Mouse (Mus musculus) 416B (cell line): ENCODE measurements at regions not wholly inside any gene's neighbourhood (a gene's known extent, or its start where the extent isn't known, plus 50 kb on each side); places are given as distances from the start of the nearest gene placed in this dataset.

Source experiments
- DNase-seq: peaks from one replicate; pipeline ENCODE4 v3.0.0; 2011; ENCODE audit warnings: low read depth

DNA sequence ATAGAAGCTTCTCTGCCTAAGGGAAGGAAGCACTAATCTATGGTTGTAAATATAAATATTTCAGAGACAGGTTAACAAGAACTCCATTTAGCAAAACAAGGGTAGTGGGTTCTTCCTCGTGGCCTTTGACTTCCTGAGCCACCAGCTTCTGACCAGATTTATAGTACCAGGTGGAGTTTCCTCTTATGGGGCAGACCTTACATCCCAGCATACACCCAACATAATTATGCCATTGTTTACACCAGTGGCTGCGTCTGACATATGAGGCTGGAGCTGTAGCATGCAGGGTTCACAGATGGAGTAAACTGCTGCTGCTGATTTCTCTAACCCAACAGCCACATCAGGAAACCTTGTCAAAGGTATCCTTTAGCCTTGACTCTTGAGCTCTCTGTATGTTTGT, 75.5 kb downstream of the Trib2 start:
- DNase-seq = no peak

DNA sequence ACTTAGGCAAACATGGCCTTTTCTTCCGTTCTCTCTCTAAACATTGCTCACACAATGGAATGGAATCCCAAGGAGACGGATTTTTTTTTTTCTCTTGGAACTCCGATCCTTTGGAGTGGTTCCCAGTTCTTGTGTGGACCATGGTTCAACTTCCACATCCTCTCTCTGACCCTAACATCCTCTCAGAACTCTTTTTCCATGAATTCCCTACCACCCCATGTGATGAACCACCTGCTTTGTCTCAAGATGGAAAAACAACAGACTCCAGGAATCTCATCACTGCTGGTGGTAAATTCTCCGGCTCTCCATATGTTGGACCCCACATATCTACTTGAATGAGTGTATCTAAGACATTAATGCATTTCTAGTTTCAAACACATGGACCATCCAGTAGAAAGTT, 77.7 kb downstream of the Trib2 start:
- no peak for DNase-seq

DNA sequence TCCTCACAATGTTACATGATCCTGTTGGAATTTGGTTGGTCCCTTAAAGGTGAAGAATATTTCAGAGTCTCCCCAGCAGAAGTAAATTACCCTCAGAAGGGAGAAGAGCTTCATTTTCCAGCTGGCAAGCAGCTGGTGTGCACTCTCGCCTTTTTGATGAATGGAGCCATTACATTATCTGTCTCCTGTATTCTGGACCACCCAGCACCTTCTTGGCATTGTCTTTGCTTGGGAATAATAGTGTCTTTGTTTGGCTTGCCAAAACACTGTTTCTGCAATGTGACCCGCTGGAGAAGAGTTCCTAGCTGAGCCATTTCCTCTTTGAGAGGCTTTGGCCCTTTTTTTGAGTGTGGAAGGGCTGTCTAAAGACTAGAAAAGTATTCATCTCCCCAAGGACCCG, 85.5 kb downstream of the Trib2 start:
- DNase-seq = no peak

DNA sequence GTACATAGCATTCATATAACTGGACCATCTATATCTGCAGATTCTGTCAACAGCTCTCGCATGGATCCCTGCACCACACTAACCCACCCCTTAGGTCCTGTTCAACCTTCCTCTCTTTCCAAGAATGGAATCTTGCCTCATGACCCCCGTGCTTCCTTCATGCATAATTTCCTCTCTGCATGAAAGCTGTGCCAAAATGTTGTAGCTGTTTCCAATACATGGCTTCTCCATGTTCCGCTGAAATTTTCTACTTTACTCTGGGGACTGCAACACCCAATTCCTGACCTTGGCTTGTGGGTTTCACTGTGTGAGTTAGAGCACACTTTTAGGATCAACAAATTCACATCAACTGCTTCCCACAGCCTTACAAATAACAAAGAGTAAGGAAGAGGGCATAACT, 87.0 kb downstream of the Trib2 start:
- no peak for DNase-seq

DNA sequence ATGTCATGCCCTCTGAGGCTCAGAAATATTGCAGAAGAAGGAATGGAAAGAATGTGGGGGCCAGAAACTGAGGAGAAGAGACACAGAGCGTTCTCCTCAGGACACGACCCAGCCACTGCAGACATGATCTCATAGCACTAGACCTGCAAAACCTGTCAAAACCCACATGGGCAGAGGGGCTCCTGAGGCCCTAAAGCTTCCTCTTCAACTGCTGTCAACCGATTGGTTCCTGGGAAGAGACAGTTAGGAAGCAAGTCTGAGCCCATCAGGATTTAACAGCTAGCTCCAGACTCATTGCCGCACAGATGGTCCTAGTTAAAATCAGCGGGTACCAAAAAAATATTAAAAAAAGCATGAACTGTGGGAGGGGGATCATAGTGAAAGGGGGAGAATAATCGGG, 93.2 kb downstream of the Trib2 start:
- no peak for DNase-seq

DNA sequence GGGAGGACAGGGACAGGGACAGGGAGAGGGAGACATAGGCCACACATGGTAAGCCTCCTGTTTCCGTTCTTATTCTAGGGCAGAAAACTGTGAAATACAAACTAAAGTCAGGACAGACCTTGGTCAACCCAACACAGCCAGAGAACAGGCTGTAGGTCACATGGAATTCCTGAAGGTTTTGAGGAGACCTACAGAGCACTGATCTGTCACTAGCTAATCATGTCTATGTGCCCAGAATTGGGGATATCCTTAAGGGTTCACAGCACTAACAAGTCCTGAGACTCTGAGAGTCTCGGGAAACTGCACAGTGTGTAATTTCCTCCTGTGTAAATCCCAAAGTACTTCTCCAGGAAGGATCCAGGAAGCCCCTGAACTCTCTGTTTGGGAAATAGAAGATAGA, 94.6 kb downstream of the Trib2 start:
- no peak for DNase-seq

DNA sequence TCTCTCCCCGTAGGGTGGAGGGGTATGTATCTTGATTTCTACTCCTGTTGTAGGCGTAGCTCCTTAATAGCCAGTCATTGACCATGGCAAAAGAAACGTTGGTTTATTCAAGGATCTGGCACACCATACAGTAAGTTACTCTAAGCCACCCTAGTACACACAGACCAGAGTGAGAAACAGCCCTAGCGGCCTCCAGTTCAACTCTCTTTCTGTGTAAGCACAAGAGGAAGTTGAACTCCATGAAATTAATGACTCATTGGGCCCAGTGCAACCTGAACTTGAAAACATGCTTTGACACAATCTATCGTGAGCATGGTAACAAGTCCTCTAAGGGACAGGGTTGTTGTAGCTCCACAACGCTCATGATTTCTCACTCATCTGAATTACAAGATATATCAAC, 96.6 kb downstream of the Trib2 start:
- DNase-seq = no peak

DNA sequence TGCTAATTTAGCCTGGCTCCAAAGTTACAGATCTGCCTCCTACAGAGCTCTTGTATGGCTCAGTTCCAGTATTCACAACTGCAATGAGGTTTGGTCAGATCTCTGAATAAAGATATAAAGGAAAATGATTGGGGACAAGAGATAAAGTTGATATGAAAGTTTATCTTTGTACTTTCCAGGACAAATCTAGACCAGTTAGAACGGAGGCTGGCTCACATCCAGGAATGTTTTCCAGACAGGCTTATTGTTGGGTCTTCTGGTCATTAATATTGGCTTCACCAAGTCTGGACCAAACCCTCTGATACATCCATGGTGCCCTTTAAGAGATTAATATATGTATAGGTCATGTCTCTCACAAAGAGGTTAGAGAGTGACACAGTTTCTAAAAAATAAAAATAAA, 97.9 kb downstream of the Trib2 start:
- no peak for DNase-seq

DNA sequence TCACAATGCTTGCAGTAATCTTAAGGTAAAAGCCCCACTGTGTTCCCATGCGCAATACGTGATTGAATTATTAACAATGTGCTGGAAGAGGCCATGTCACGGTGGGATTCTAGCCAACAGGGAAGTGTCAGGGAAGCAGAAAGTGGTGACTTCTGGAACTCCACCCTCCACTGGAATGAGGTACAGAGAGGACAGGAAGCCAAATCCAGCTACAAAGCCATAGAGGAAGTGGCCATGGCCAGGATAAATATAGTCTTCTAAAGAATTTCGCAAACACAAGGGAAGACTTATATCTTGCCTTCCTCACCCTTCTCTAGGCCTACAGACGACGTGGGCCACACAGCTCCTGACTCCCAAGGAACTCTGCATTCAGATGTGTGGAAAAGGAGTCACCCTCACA, 98.7 kb downstream of the Trib2 start:
- no peak for DNase-seq

DNA sequence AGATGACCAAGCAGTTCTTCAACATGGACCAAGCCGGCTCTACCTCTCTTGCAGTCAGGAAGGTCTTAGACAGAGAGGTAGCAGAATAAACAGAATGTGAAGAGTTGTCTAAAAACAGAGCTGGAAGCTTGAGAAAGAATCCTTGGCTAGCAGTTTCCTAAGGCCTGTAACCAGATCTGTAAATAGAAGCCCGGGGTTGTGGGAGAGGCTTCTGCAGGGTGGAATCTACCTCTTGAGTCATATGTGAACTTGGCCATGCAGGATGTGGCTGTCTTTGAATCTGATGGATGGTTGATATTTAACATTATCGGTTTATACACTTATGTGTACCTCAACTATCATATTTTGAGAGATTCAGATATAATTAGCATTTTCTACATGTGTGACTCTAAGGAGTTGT, 99.4 kb downstream of the Trib2 start:
- DNase-seq = no peak

DNA sequence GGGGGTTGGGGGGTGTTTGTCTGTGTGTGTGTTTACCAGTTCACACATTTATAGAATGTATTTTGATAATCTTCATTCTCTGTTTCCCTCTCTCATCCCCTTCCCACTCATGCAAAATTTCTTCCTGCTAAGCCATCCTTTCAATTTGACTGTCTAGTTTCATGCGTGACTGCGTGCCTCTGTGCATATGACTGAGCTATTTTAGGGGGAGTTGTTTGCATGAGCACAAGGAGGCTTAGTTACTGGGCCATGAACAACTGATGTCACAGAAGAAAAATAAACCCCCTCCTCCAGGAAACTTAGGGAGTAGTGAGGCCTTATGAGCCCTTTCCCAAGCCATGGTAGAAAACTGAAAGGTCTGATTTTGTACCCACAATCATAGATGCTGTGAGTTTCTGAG, 103.1 kb downstream of the Trib2 start:
- no peak for DNase-seq

DNA sequence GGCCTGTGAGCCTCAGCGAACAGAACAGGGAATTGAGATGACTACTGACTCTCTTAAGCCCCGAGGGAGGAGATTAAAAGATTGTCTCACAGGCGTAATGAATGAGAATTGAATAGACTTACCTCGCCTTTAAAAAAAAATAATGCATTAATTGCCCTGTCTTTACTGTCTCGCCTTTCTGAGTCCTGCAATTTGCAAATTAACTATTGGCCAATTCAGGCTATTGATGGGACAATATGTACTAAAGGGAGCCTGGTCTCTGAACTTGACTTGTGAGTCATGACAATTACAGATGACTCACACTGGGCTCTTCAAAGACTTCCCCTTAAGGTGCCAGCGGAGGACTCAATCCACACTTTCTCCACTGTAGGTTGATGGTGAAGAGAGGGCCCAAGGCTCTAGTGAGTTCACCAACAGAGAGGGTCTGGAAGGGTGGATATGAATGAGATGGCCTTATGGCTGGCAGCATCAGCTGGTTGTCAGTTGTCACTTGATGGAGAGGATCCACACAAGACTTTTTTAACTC, 109.1 kb downstream of the Trib2 start:
- DNase-seq = peak; percentile 20

DNA sequence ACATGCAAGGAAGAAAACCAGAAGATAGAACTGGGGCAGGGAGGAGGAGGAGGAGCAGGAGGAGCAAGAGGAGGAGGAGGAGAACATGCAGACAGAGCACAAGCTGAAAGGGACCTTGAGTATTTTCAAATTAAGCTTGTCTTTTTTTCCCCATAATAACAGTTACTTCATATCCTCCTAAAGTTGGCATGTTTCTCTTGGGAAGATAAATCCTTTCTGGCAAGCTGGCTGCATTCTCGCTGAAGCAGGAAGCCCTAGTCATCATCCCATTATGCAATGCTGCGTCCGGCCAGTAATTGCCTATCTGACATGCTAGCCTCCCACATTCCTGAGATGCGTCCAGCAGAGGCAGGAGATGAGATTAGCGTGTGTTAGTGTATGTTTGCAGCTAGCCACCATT, 112.3 kb downstream of the Trib2 start:
- DNase-seq = no peak

DNA sequence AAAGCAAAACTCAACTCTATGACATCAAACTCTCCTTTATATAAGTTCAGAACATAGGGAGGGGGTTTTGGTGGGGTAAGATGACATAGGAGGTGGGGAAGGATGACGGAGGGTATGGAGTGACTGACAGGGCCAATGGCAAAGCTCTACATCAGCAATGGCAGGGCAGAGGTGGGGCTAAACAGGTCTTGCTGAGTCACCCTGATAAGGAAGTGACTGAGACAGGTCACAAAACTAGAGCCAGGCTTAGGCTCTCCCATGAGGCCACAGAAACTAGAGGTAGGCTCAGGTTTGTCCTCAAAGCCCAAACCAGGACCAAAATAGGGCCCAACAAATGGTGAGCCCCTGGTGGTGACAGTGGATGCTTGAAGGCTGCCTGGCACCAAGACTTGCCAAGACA, 114.6 kb downstream of the Trib2 start:
- DNase-seq = no peak

DNA sequence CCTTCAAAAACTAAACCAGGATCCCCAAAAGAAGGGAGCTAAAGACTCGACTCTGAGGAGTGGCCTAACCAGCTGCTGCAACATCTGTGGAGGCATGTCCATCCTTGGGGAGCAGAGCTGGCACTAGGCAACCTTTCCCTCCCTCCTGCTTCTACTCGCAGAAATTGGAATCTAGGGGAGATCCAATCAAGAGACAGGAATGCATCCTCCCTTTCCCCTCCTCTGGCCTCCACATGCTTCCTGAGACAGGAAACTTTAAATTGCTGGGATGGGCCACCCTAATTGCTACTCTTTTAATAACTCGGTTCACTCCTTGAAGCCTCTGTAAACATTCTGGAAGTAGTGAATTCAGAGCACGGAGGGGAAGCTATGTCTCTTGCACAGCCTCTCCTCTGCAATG, 117.9 kb downstream of the Trib2 start:
- no peak for DNase-seq

DNA sequence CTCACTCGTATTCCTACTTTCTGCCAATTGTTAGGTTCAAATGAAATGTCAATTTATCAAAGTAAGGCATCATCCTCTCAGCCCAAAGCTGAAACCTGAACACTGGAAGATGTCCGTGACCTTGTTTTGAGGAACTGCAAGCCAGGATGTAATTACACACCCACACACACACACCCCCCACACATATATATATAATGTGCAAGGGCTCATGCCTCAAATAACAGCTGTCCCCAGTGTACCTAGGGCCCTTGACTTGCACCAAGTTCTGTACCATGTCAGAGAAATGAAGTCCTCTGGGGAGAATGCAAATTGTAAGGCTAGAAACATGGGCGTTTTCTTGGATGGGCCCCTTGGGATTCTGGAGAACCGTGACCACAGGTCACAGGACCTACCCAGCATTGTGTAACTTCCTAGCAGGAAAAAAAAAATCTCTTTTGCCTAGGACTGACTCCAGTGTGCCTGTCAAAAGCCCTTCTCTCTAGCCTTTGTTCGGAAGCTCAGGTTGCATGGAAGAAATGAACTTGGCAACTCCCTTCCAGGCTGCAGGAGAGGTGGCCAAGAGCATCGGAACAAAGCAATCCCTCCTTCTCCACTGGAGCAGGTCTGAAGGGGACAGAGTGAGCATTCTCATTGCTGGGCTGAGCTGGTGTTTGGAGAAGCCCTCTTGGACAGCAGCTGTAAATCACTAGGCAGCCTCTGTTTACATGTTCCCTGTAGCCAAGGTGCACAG, 118.5 kb downstream of the Trib2 start:
- DNase-seq = no peak

DNA sequence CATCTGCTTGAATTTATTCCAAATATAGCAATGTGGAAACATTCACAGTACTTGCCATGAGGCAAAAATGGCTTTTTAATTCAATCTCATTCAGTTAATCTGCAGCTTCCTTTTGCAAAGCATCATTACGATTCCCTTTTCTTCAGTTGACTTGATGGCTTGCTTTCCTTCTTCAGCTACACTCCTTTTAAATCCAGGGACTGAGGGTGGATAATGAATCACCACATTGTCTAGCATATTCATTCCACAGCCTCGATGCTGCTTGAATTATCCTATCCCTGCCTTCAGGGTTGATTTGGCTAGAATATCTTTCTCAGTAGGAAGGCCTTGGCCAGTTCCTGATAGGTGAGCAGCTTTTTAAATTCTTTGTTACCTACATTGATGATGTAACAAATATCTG, 128.4 kb downstream of the Trib2 start:
- no peak for DNase-seq

DNA sequence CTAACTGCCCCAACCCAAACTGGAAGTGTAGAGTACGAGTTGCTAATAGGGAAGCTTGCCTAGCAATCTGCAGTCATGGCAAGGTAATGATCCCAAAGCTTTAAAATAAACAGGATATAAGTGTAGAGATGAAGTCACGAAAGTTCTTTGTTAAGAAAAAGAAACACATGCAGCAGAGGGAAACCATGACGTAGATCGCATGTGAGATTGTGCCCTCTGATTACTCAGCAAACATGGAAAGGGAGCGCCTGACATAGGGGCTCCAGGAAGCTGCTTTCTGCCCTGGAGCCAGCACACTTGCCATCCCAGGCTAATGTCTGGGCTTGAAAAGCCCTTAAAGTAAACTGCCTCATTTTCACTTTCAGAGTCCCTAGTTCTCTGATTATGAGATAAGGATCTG, 132.4 kb downstream of the Trib2 start:
- DNase-seq = no peak

DNA sequence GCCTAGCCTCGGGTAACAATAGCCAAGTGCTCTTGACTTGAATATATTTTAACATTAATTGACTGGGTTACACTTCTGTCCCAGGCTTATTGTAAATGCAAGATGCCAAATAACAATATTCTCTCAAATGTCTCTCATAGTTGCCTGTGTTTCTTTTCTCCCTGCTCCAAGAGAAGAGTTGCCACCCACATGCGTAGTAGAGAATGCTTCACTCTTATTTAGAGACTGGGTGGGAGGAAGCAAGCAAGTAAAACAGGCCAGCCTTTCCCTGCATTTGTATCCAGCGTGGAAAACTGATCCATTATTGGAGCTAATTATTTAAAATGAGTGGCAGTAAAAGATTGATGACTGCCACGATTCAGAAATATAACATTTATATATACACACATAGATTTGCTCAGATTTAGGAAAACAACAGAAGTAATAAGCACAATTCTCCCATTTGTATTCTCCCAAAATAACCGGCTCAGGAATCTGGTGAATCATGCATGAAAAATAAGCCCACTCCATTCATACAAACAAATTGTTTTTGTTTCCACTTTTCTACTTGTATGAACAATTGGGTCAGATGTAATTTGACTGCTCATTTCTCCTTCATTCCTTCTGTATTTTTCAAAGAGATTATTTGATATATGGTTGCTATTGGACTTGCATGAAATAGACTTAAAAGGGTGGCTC, 134.9 kb downstream of the Trib2 start:
- DNase-seq = no peak

DNA sequence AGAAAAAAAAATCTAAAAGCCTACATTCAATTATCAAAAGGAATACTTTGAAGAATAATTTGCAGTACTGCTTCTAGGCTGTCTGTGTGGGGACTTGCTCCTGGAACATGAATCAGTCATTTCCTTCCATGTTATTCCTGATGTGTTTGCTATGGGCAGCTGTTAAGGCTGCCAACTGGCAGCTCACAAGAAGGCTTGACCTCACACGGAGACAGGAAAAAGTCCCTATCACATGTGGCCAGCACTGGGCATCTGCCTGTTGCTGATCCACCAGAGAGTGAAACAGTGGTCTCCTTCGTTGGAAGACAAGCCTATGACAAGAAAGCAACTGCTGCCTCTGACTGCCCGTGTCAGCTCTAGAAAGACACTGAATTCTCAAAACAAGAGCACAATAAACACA, 140.6 kb downstream of the Trib2 start:
- no peak for DNase-seq

DNA sequence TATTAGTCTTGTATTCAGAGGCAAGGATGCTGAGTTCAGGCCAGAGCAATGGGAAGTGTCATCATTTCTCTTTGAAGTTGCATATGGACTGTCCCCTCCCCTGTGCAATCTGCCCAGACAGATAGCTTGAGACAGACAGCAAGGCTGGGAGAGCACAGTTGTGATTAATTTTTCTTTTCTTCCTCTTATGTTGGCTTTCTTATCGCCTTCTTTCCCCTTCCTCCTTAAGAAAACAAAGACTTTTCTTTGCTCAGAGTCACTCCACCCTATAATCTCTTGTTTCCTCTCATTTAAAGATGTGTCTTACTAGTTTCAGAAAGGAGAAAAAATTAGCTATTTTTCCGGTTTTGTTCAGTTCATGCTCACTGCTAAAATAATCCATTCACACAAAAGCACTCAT, 157.0 kb downstream of the Trib2 start:
- no peak for DNase-seq

DNA sequence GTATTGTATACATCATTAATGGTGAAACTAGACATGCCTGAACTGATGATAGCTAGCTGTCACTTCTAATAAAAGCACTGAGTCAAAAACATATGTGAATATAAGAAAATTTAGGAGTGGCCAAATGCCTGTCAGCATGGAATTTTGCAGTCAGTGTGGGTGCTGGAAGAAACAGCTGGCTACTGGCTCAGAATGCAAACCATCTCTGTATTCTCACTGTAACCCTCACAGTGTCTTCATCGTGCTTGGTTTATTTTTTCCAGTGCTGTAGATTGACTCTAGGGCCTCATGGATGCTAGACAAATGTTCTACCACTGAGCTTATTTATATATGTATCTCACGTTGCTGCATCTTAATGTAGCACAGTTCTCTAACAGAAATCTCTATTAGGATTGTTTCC, 157.4 kb downstream of the Trib2 start:
- no peak for DNase-seq

DNA sequence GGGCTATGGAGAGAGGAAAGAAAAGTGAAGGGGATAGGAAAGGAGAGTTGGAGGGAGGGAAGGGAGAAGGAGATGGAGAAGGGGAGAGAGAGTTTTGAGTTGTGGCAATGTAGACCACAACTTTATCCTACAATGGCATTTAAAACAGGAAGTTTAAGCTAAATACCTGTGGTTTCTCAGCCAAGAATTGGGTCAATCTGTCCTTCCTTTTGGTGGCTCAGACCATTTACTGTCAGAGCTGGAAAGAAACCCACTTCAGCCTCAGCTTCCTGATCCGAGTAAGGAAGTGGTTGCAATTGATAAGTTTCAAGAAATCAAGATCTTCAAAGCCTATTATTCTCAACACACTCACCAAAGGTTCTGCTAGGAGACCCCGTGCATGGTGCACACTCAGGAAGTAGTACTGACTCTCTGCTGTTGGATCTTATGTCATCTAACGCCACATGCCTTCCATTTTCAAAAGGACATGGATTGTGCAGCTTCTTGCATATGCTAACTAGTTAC, 158.9 kb downstream of the Trib2 start:
- DNase-seq = peak; percentile 20

DNA sequence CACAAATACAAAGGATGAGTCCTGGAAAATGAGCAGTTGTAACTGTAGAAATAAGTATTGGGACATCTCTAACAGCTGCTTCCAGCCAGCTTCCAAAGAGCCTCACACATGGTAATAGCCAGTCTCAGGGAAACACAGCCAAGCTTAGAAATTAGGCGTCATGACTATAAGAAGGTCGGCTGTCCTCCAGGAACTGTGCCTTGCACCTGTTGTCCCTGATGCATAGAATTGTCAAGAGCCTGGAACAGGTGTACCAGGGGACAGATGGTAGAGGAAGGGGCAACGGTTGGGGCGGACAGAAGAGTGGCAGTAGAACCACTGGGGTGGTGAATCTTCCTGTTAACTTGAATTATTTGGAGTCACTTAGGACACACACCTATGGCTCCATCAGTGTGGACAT, 162.1 kb downstream of the Trib2 start:
- DNase-seq = no peak
